Mouse (Mus musculus) liver, embryonic 12.5 days (tissue): Measurements from ENCODE around the gene Nipbl. TPM values are rescaled to one million over a fixed set of nuclear protein-coding genes. Genes with fewer than 3 reads are reported as not detected.
A peak's percentile ranks its signal among the peaks of the same experiment; 100 is the strongest.
"Not testable (repeated sequence)": the region's sequence is repeated elsewhere in the genome, so short reads cannot be mapped to it uniquely, and the experiment has no call there.

Experiments used
- ATAC-seq: fragments of 200-750 bp; cut with Nextera tagmentation; 2 replicates; pipeline ENCODE4 v1.8.0; 2017; ENCODE audit warnings: moderate number of reproducible peaks, mild to moderate bottlenecking, moderate library complexity
- H3K27ac ChIP-seq: fragments of 300-500 bp; sonication (generic); 2 replicates; pipeline ENCODE4 v1.5.1; 2016; ENCODE audit warnings: mild to moderate bottlenecking
- H3K27me3 ChIP-seq: fragments of 300-500 bp; sonication (generic); replicated peaks from 2 replicates; pipeline ENCODE4 v1.6.1; 2016; ENCODE audit warnings: mild to moderate bottlenecking, moderate library complexity
- H3K36me3 ChIP-seq: fragments of 300-500 bp; sonication (generic); 2 replicates; pipeline ENCODE4 v1.6.1; 2016; ENCODE audit warnings: mild to moderate bottlenecking, moderate library complexity
- H3K4me1 ChIP-seq: fragments of 300-500 bp; sonication (generic); 2 replicates; pipeline ENCODE4 v1.6.1; 2016
- H3K4me2 ChIP-seq: fragments of 300-500 bp; sonication (generic); 2 replicates; pipeline ENCODE4 v1.6.1; 2016; ENCODE audit warnings: mild to moderate bottlenecking, moderate library complexity
- H3K4me3 ChIP-seq: fragments of 300-500 bp; sonication (generic); 2 replicates; pipeline ENCODE4 v1.5.1; 2016; ENCODE audit warnings: mild to moderate bottlenecking, moderate library complexity
- H3K9ac ChIP-seq: fragments of 300-500 bp; sonication (generic); 2 replicates; pipeline ENCODE4 v1.6.1; 2016; ENCODE audit warnings: mild to moderate bottlenecking, moderate library complexity
- H3K9me3 ChIP-seq: fragments of 300-500 bp; sonication (generic); replicated peaks from 2 replicates; pipeline ENCODE4 v1.6.1; 2016; ENCODE audit warnings: mild to moderate bottlenecking, moderate library complexity
- WGBS: fragments of 180-500 bp; shearing (Covaris S2); methylation state at CpG from one replicate; pipeline ENCODE4 v1.1.7; 2016; ENCODE audit not compliant: insufficient replicate concordance; 5-methylcytosine and 5-hydroxymethylcytosine counted together
- polyA plus RNA-seq: library from polyadenylated mRNA; unstranded; fragments of >200 nt; fragmentation: Nextera tagmentation; extraction: Ambion mirVana; gene quantifications from 2 replicates; pipeline ENCODE4 v1.2.1, GENCODE M21; 2016

Nipbl gene
- polyA plus RNA-seq = 10.0 and 10.2 TPM in 2 replicates

DNA sequence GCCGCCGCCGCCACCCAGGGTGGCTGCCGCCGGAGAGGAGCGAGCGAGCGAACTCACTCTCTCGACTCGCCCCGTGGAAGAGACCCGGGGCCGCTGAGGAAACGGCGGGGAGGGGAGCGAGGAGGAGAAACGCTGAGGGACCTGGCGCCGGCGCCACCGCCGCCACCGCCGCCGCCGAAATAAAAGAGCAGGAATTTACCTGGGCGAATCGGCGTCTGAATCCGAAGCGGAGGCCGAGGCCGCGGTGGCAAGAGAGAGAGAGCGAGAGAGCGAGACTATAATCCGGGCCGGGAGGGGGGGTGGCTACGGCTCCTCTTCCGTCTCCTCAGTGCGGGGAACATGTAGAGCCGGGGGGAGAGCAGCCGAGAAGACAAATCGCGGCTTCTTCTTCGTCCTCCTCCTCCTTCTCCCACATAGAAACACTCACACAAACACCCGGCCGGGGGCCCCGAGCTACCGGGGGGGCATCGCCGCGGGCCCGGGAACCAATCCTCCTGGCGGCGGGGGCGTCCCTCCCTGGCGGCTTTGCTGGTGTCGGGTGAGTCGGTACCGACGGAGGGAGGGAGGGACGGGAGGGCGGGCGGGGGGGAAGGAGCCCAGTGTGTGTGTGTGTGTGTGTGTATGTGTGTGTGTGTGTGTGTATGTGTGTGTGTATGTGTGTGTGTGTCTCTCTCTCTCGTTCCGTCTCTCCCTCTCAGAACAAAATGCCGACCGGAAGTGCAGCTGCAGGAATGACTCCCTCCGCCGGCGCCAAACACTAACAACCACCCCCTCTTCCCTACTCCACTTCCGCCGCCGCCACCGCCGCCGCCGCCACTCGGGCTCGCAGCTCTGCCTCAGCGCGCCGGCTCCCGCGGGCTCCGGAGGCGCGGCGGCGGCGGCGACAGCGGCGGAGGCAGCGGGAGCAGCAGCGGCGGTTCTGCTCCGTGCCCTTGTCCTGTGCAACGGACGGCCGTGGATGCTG is at the start of gene Nipbl:
TSS of gene Nipbl (minus strand) at position 538 of the 964 bp plus-strand sequence.
- H3K27ac ChIP-seq = peak within 1 kb of the TSS; percentile 99
- H3K4me1 ChIP-seq = peaks cover 33% of the 10 kb centered on the region
- H3K9ac ChIP-seq = peak within 1 kb of the TSS; percentile 99
- H3K4me2 ChIP-seq = peak within 1 kb of the TSS; percentile 87
- H3K36me3 ChIP-seq = no peaks in the 10 kb centered on the region
- under 1% methylated on average over 88 of the region's 102 CpGs for whole genome bisulfite sequencing
- H3K4me3 ChIP-seq = peak within 1 kb of the TSS; percentile 88
- H3K9me3 ChIP-seq = no peaks in the 10 kb centered on the region
- no peaks in the 10 kb centered on the region for H3K27me3 ChIP-seq
- ATAC-seq = peak; percentile 80

DNA sequence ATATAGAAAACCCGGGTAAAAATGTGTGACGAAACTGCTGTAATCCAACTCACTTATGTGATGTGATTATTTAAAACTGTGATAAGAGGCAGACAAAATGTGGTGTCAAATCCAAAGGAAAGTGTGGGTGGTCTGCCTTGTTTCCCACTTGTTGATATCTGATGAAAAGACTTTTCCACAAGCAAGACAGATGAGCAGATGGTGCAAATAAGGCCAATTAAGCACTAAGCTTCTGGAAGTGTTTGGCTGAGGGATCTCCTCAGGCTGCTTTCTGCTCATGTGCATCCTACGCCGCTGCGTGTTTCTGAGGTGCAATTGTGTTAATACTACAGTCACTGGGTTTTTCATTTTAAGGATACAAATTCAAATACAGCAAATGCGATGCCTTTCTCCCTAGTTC is 41.0 kb upstream of the Nipbl start:
- no peak for ATAC-seq
- Histone ChIP-seq H3K4me3 (no peak overlapping the region), H3K4me1 (no peaks in the 10 kb centered on the region)

DNA sequence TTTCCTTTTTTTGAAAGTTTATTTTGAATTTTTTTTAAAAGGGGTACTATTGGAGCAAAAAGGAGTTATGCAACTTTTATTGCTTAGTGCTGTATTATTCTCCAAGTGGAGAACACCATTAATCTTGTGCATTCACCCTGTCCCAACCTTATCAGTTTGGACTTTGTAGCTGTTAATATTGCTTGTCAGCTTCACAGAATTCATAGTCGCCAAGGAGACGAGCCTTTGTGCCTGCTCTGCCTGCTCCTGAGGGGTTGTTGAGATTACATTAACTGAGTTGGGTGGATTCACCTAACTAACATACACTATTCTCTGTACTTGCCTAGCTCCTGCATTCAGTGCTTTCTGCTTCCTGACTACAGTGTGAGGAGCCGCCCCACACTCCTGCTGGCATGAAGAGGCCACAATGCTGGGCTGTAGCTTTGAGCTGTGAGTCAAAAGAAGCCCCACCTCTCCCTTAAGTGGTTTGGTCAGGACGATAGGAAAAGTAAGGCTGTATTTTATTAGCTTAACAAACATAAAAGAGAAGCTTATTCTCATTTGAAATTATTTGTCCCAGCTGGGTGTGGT is 24.8 kb upstream of the Nipbl start:
- ATAC-seq = no peak
- Histone ChIP-seq H3K9me3 (no peaks in the 10 kb centered on the region), H3K36me3 (no peaks in the 10 kb centered on the region), H3K4me3 (no peak overlapping the region), H3K27me3 (no peaks in the 10 kb centered on the region), H3K27ac (no peak overlapping the region), H3K4me1 (no peaks in the 10 kb centered on the region), H3K4me2 (no peak overlapping the region), H3K9ac (no peak overlapping the region)
- WGBS = 48% methylated on average over 4 of the region's 4 CpGs

More for the DNA sequence above, 41.0 kb upstream of the Nipbl start:
- H3K4me2 ChIP-seq = no peak overlapping the region
- no peak overlapping the region for H3K27ac ChIP-seq
- H3K36me3 ChIP-seq = no peaks in the 10 kb centered on the region
- H3K9ac ChIP-seq = no peak overlapping the region
- no peaks in the 10 kb centered on the region for H3K9me3 ChIP-seq
- WGBS = 78% methylated on average over 6 of the region's 6 CpGs
- H3K27me3 ChIP-seq = no peaks in the 10 kb centered on the region

DNA sequence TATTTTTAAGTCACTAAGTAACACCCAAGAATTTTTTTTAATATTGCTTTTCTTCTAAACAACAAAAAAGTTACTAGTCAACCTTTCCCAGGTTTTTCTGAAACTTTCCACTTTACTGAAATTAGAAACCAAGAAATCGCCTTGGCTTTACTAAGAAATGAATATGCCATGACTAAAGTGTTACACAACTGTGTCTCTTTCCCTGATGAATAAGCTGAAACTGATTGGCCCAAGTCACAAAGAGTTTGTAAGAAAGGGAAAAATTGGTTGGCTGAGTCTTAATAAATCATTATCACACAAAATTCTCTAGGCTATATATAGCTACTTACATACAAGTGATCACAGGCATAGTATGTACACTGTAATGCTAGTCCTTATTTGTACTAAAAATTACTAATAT is 19.3 kb upstream of the Nipbl start:
- Histone ChIP-seq H3K4me3 (no peak overlapping the region), H3K4me2 (no peak overlapping the region), H3K36me3 (no peaks in the 10 kb centered on the region), H3K4me1 (peaks cover 5% of the 10 kb centered on the region; the same call in 1 of the 2 replicates), H3K27me3 (no peaks in the 10 kb centered on the region), H3K9me3 (no peaks in the 10 kb centered on the region), H3K27ac (no peak overlapping the region), H3K9ac (no peak overlapping the region)
- ATAC-seq = no peak
- WGBS = 72% methylated on average over 1 of the region's 1 CpGs

DNA sequence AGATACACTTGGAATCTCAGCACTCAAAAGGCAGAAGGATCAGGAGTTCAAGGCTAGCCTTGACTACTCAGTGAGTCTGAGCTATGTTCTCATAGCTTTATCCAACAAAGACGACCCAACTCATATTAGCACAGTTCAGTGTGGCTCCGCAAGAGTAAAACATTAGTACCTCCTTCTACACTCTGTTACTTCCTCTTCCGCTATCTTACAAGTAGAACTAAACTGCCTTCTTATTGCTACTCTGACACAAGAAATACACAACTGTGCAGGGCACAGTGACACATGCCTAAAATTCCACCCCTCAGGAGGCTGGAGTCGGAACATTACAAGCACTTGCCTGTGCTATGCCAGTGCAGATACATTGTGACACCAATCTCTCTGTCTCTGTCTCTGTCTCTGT is 18.5 kb upstream of the Nipbl start:
- WGBS = 73% methylated on average over 4 of the region's 4 CpGs

DNA sequence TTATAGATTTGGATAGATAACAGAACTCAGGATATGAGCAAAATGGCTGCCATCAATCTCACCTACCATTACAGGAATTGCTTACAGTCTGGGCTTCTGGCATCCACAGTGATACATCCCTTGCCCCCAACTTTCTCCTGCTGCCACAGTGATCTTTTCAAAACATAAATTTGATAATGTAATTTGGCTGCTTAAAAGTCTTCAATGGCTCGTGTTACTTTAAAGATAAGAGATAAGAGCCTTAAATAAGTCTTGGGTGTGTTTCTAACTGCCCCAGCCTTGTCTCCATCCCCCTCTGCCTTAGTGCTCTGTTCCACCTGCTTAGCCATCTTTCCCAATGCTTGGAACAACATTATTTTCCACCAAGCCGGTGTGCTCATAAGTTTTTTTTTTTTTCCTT is 16.6 kb upstream of the Nipbl start:
- Histone ChIP-seq H3K9me3 (no peaks in the 10 kb centered on the region), H3K27ac (no peak overlapping the region), H3K4me1 (peaks cover 5% of the 10 kb centered on the region; the same call in 1 of the 2 replicates), H3K36me3 (no peaks in the 10 kb centered on the region), H3K27me3 (no peaks in the 10 kb centered on the region), H3K9ac (no peak overlapping the region), H3K4me3 (no peak overlapping the region), H3K4me2 (no peak overlapping the region)
- no peak for ATAC-seq
- WGBS = 40% methylated on average over 2 of the region's 2 CpGs

More for the DNA sequence above, 18.5 kb upstream of the Nipbl start:
- no peak for ATAC-seq
- H3K4me2 ChIP-seq = no peak overlapping the region
- no peak overlapping the region for H3K9ac ChIP-seq
- H3K4me3 ChIP-seq = no peak overlapping the region
- H3K27me3 ChIP-seq = no peaks in the 10 kb centered on the region
- no peaks in the 10 kb centered on the region for H3K9me3 ChIP-seq
- H3K4me1 ChIP-seq = peaks cover 5% of the 10 kb centered on the region; the same call in 1 of the 2 replicates
- no peaks in the 10 kb centered on the region for H3K36me3 ChIP-seq
- H3K27ac ChIP-seq = no peak overlapping the region

DNA sequence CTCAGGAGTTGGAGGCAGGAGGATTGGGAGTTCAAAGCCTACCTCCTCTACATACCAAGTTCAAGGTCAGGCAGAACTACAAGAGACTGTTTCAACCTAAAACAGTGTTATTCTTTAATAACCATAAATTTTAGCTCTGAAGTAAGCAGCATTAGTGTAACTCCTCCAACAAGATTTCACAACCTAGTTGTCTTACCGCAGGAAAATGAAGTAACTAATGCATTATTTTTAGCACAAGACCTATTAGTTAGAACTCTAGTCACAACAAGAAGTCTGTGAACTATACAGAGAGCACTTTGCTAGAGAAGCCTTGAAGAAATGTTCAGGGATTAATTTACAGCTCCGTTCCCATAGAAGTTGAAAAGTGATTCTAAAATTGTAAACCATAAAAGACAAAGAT is 15.7 kb upstream of the Nipbl start:
- no peak for ATAC-seq
- H3K27ac ChIP-seq = no peak overlapping the region
- no peaks in the 10 kb centered on the region for H3K27me3 ChIP-seq
- no peaks in the 10 kb centered on the region for H3K36me3 ChIP-seq
- H3K4me3 ChIP-seq = no peak overlapping the region
- peaks cover 5% of the 10 kb centered on the region; the same call in 1 of the 2 replicates for H3K4me1 ChIP-seq
- WGBS = 66% methylated on average over 2 of the region's 2 CpGs
- H3K9ac ChIP-seq = no peak overlapping the region
- no peaks in the 10 kb centered on the region for H3K9me3 ChIP-seq
- no peak overlapping the region for H3K4me2 ChIP-seq

DNA sequence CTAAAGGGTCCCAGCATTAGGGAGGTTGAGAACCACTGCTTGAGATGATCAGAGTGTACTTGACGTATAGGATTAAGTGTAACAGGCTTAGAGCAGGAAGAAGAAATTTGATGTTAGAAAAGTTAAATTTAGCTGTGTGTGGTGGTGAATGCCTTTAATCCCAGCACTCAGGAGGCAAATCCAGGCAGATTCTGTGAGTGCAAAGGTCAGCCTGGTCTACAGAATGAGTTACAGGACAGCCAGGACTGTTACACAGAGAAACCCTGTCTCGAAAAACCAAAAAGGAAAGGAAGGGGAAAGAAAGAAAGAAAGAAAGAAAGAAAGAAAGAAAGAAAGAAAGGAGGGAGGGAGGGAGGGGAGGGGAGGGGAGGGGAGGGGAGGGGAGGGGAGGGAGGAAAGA is 12.0 kb upstream of the Nipbl start:
- not testable (repeated sequence) for H3K36me3 ChIP-seq, H3K9ac ChIP-seq, H3K4me3 ChIP-seq, H3K4me2 ChIP-seq, H3K9me3 ChIP-seq, H3K27ac ChIP-seq, H3K4me1 ChIP-seq, ATAC-seq, H3K27me3 ChIP-seq
- WGBS = 78% methylated on average over 2 of the region's 2 CpGs

DNA sequence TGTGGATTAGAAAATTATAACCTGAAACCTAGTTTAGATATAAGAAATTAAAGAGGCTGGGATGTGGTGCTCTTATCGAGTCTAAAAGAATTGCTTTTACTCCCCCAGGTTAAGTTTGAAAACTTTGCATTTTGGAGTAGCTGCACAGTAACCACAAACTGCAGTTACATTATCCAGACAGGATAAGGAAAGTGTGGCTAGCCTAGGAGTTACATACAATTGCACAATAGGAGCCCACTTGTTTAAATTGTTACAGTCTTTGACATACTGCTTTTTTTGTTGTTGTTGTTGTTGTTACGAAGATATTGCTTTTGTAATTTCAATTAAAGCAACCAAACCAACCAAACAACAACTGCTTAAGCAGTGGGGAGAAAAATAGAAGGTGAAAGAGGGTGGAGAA is 11.2 kb upstream of the Nipbl start:
- H3K9ac ChIP-seq = no peak overlapping the region
- no peak overlapping the region for H3K4me3 ChIP-seq
- no peak for ATAC-seq
- 57% methylated on average over 2 of the region's 2 CpGs for WGBS
- H3K27me3 ChIP-seq = no peaks in the 10 kb centered on the region
- no peak overlapping the region for H3K4me2 ChIP-seq
- no peaks in the 10 kb centered on the region for H3K36me3 ChIP-seq
- H3K9me3 ChIP-seq = no peaks in the 10 kb centered on the region
- H3K4me1 ChIP-seq = peaks cover 4% of the 10 kb centered on the region; the same call in 1 of the 2 replicates
- H3K27ac ChIP-seq = no peak overlapping the region

DNA sequence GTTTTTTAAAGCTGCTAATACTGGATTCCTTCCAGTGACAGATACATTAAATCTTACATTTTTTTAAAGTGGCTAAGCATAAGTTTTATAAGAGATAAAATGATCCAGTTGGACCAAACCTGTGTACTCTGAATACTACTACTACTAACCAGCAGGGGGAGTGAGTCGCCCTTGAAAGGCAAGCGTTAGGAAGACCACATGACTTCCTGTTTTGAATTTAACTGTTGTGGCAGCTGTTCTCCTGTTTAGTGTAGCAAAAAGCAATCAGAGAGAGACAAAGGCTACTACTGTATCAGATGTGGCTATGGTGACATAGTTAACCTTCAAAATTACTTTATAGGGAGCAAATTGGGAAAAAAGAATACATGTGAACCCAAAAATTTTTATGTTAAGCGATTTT is 6.8 kb upstream of the Nipbl start:
- Histone ChIP-seq H3K4me1 (peaks cover 25% of the 10 kb centered on the region), H3K27me3 (no peaks in the 10 kb centered on the region), H3K9ac (no peak overlapping the region), H3K27ac (no peak overlapping the region), H3K4me2 (no peak overlapping the region), H3K4me3 (no peak overlapping the region), H3K9me3 (no peaks in the 10 kb centered on the region), H3K36me3 (no peaks in the 10 kb centered on the region)
- peak; percentile 67; the same call in 1 of the 2 replicates for ATAC-seq
- WGBS = 32% methylated on average over 3 of the region's 3 CpGs

DNA sequence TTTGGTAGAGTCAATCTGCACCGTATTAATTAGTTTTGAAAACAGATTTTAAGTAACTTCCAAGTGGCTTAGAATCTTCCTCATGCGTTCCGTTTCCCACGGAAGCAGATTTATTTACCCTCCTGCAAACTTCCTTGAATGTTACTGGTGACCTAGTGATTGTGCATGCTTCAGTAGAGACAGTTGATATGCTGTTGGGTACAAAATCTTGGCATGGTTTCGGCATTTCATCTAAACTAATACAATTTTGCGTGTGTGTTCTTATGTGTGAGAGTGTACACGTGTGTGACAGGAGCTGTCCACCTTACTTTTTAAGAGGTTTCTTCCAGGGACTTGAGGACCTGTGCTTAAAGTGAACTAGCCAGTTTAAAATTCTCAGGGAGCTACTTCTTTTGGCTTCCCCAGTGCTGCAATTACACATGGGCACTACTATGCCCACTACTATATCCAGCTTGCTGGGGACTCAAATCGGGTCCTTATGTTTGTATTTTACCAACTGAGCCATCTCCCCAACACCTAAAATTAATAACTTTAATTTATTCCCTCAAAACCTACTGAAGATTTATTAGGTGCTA is 3.0 kb upstream of the Nipbl start:
- Histone ChIP-seq H3K9me3 (no peaks in the 10 kb centered on the region), H3K36me3 (no peaks in the 10 kb centered on the region), H3K4me3 (peak overlapping the region; percentile 88), H3K27ac (no peak overlapping the region), H3K4me2 (peak overlapping the region; percentile 87), H3K27me3 (no peaks in the 10 kb centered on the region), H3K4me1 (peaks cover 31% of the 10 kb centered on the region), H3K9ac (0 out of 2 replicates have a peak overlapping the region, but pooled peaks have one; percentile 22)
- no peak for ATAC-seq
- WGBS = 70% methylated on average over 8 of the region's 8 CpGs

DNA sequence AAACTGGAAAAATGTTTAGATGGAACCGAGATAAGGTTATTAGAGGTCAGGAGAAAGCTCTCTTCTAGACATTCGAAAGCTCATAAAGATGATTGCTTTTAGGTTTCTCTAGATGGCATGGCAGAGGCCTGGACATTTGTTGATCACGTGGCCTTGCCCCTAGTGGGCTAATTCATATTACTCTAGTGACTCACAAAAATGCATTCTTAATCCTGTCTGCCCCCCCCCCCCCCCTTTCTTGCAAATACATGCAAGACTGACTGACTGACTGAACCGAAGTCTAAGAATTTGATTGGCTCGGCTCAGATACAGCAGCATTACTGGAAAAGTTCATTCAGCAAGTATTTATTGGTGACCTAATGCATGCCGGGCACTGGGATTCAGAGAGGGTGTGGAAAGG is 2.2 kb upstream of the Nipbl start:
- H3K36me3 ChIP-seq = no peaks in the 10 kb centered on the region
- peak overlapping the region; percentile 99 for H3K27ac ChIP-seq
- no peaks in the 10 kb centered on the region for H3K9me3 ChIP-seq
- peak overlapping the region; percentile 88 for H3K4me3 ChIP-seq
- no peak for ATAC-seq
- peaks cover 36% of the 10 kb centered on the region for H3K4me1 ChIP-seq
- peak overlapping the region; percentile 87 for H3K4me2 ChIP-seq
- H3K9ac ChIP-seq = peak overlapping the region; percentile 99
- H3K27me3 ChIP-seq = no peaks in the 10 kb centered on the region
- WGBS = 4% methylated on average over 6 of the region's 6 CpGs
